Mouse (Mus musculus) forebrain, embryonic 14.5 days (tissue): Measurements from ENCODE around the gene Cfap97. TPM values are rescaled to one million over a fixed set of nuclear protein-coding genes. Genes with fewer than 3 reads are reported as not detected.
"Not testable (repeated sequence)": the region's sequence is repeated elsewhere in the genome, so short reads cannot be mapped to it uniquely, and the experiment has no call there.

Source experiments
- ATAC-seq: fragments of 200-750 bp; cut with Nextera tagmentation; 2 replicates; pipeline ENCODE4 v1.8.0; 2017; ENCODE audit warnings: mild to moderate bottlenecking, moderate library complexity
- DNase-seq: peaks from one replicate; pipeline ENCODE4 v3.0.0-alpha.2; 2015; ENCODE audit warnings: low spot score
- H3K27ac ChIP-seq: fragments of 300-500 bp; sonication (generic); 2 replicates; pipeline ENCODE4 v1.5.1; 2014; ENCODE audit warnings: low read depth, mild to moderate bottlenecking, control low read depth, low read length, moderate library complexity
- H3K27me3 ChIP-seq: fragments of 300-500 bp; sonication (generic); replicated peaks from 2 replicates; pipeline ENCODE4 v1.6.1; 2014; ENCODE audit warnings: low read length, control low read depth, mixed read lengths; ENCODE audit not compliant: control insufficient read depth, insufficient read depth
- H3K36me3 ChIP-seq: fragments of 300-500 bp; sonication (generic); 2 replicates; pipeline ENCODE4 v1.6.1; 2014; ENCODE audit warnings: low read length, control low read depth; ENCODE audit not compliant: control insufficient read depth, insufficient read depth
- H3K4me1 ChIP-seq: fragments of 300-500 bp; sonication (generic); 2 replicates; pipeline ENCODE4 v1.6.1; 2014; ENCODE audit warnings: antibody characterized with exemption, low read length, control low read depth; ENCODE audit not compliant: control insufficient read depth, insufficient read depth
- H3K4me2 ChIP-seq: fragments of 300-500 bp; sonication (generic); 2 replicates; pipeline ENCODE4 v1.6.1; 2014; ENCODE audit warnings: mild to moderate bottlenecking, control low read depth, low read length
- H3K4me3 ChIP-seq: fragments of 300-500 bp; sonication (generic); 2 replicates; pipeline ENCODE4 v1.5.1; 2014; ENCODE audit warnings: low read depth, low read length, control low read depth
- H3K9ac ChIP-seq: fragments of 300-500 bp; sonication (generic); 2 replicates; pipeline ENCODE4 v1.6.1; 2014; ENCODE audit warnings: mild to moderate bottlenecking, low read length, control low read depth, moderate library complexity
- H3K9me3 ChIP-seq: fragments of 300-500 bp; sonication (generic); replicated peaks from 2 replicates; pipeline ENCODE4 v1.6.1; 2016; ENCODE audit warnings: low read length, control low read depth, mixed read lengths; ENCODE audit not compliant: control insufficient read depth
- WGBS: fragments of 180-500 bp; shearing (Covaris S2); extraction: QIAGEN DNeasy Blood & Tissue Kit; methylation state at CpG from one replicate; pipeline ENCODE4 v1.1.7; 2014; 5-methylcytosine and 5-hydroxymethylcytosine counted together
- polyA plus RNA-seq: library from polyadenylated mRNA; unstranded; fragments of >200 nt; fragmentation: Nextera tagmentation; extraction: Ambion mirVana; gene quantifications from 2 replicates; pipeline ENCODE4 v1.2.1, GENCODE M21; 2014

Gene Cfap97
- polyA plus RNA-seq = 20.8 and 23.0 TPM in 2 replicates

- Histone ChIP-seq H3K9me3 (no peaks in the 10 kb centered on the region), H3K4me1 (peaks cover 7% of the 10 kb centered on the region; the same call in 1 of the 2 replicates), H3K9ac (peak within 1 kb of the TSS; percentile 82), H3K27me3 (no peaks in the 10 kb centered on the region), H3K36me3 (no peaks in the 10 kb centered on the region), H3K4me2 (peak within 1 kb of the TSS; percentile 65), H3K27ac (peak within 1 kb of the TSS; percentile 65), H3K4me3 (peak within 1 kb of the TSS; percentile 86)
- WGBS = 1% methylated on average over 67 of the region's 75 CpGs
- DNase-seq = peak; percentile 55
- peak; percentile 80 for ATAC-seq
Measured at GRCm38 (mm10) chr8:46151202-46152062, at the start of gene Cfap97. Gene Cfap97 (plus strand): TSS chr8:46151771.

DNA sequence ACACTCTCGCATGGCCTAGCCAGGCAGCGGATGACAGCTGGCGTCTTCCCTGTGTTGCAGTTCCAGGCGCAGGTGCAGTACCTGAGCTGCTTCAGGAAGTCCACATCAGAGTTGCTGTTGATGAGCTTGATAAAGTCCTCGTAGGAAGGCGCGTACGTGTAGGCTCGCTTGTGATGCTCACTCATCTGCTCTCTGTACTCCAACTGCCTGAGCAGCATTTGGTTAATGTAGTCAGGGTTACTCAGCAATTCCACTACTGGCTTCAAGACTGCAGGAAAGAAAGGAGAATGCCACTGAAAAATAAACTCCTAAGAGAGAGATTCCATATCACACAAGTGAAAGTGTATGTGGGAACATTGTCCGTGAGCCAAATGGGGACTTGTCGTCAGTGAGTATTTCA is 48.1 kb upstream of the Cfap97 start:
- WGBS = 92% methylated on average over 11 of the region's 11 CpGs
- no peaks in the 10 kb centered on the region for H3K27me3 ChIP-seq
- no peak for DNase-seq

GRCm38 (mm10) chr8:46107690-46108089 is 43.9 kb upstream of the Cfap97 start:
- H3K4me3 ChIP-seq = no peak overlapping the region
- H3K4me2 ChIP-seq = no peak overlapping the region
- H3K36me3 ChIP-seq = no peaks in the 10 kb centered on the region; the same call in 1 of the 2 replicates
- no peak overlapping the region for H3K27ac ChIP-seq
- no peaks in the 10 kb centered on the region for H3K27me3 ChIP-seq
- no peak for DNase-seq
- H3K9ac ChIP-seq = no peak overlapping the region
- no peak for ATAC-seq
- H3K4me1 ChIP-seq = no peaks in the 10 kb centered on the region
- no peaks in the 10 kb centered on the region for H3K9me3 ChIP-seq

More for the DNA sequence above, 48.1 kb upstream of the Cfap97 start:
- H3K4me2 ChIP-seq = no peak overlapping the region
- H3K9me3 ChIP-seq = peaks cover 6% of the 10 kb centered on the region; the same call in 1 of the 2 replicates
- H3K4me1 ChIP-seq = no peaks in the 10 kb centered on the region
- ATAC-seq = no peak
- H3K9ac ChIP-seq = no peak overlapping the region
- no peak overlapping the region for H3K27ac ChIP-seq
- H3K36me3 ChIP-seq = peaks cover 6% of the 10 kb centered on the region; the same call in 1 of the 2 replicates
- H3K4me3 ChIP-seq = no peak overlapping the region

DNA sequence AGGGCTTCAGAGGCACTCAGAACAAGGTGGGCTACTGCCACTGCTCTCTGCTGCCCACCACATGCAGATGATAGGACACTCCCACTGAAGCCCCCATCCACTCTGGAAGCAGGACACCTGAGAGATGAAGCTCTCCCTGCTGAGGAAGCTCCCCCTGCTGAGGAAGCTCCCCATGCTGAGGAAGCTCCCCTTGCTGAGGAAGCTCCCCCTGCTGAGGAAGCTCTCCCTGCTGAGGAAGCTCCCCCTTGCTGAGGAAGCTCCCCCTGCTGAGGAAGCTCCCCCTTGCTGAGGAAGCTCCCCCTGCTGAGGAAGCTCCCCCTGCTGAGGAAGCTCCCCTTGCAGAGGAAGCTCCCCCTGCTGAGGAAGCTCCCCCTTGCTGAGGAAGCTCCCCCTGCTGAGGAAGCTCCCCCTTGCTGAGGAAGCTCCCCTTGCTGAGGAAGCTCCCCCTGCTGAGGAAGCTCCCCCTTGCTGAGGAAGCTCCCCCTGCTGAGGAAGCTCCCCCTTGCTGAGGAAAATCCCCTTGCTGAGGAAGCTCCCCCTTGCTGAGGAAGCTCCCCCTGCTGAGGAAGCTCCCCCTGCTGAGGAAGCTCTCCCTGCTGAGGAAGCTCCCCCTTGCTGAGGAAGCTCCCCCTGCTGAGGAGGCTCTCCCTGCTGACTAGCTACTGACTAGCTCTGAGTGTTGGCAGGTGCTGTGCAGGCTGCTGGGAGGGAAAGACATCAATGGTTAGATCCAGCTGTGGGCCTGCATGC is 38.0 kb upstream of the Cfap97 start:
- not testable (repeated sequence) for H3K4me3 ChIP-seq, ATAC-seq, H3K9ac ChIP-seq, H3K36me3 ChIP-seq, H3K9me3 ChIP-seq, DNase-seq, H3K27me3 ChIP-seq, H3K27ac ChIP-seq, H3K4me1 ChIP-seq, H3K4me2 ChIP-seq

- Histone ChIP-seq H3K9me3 (no peaks in the 10 kb centered on the region), H3K4me1 (no peaks in the 10 kb centered on the region), H3K27me3 (no peaks in the 10 kb centered on the region), H3K4me2 (no peak overlapping the region), H3K9ac (no peak overlapping the region), H3K27ac (no peak overlapping the region), H3K36me3 (peaks cover 5% of the 10 kb centered on the region; the same call in 1 of the 2 replicates), H3K4me3 (no peak overlapping the region)
- ATAC-seq (no peak), DNase-seq (no peak)
- 88% methylated on average over 3 of the region's 3 CpGs for WGBS
Measured at GRCm38 (mm10) chr8:46117172-46117571, 34.4 kb upstream of the Cfap97 start.

GRCm38 (mm10) chr8:46119176-46119575 is 32.4 kb upstream of the Cfap97 start:
- no peaks in the 10 kb centered on the region for H3K4me1 ChIP-seq
- H3K4me2 ChIP-seq = no peak overlapping the region
- H3K4me3 ChIP-seq = no peak overlapping the region
- no peaks in the 10 kb centered on the region for H3K27me3 ChIP-seq
- WGBS = 93% methylated on average over 3 of the region's 3 CpGs
- ATAC-seq (no peak), DNase-seq (no peak)
- peaks cover 5% of the 10 kb centered on the region; the same call in 1 of the 2 replicates for H3K36me3 ChIP-seq
- no peaks in the 10 kb centered on the region for H3K9me3 ChIP-seq
- no peak overlapping the region for H3K27ac ChIP-seq
- H3K9ac ChIP-seq = no peak overlapping the region

DNA sequence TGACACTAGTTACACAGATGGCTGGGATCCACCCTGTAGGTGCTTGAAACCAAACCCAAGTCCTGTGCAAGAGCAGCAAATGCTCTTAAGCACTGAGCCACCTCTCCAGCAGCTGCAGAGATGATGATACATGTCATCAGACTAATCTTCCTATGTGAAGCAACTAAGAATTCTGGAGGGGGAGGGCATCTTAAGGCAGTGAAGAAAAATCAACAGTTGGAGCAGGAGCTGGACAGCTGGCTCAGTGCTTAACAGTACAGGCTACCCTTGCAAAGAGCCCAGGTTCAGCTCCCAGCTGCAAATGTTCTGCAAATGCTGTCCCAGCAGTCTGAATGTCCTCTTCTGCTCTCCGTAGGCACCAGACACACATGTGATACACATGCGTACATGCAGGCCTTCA is 29.1 kb upstream of the Cfap97 start:
- Histone ChIP-seq H3K27ac (no peak overlapping the region), H3K4me1 (no peaks in the 10 kb centered on the region), H3K36me3 (no peaks in the 10 kb centered on the region), H3K27me3 (no peaks in the 10 kb centered on the region), H3K4me3 (no peak overlapping the region), H3K9me3 (no peaks in the 10 kb centered on the region), H3K4me2 (no peak overlapping the region), H3K9ac (no peak overlapping the region)
- no peak for ATAC-seq
- 99% methylated on average over 2 of the region's 2 CpGs for WGBS
- no peak for DNase-seq

DNA sequence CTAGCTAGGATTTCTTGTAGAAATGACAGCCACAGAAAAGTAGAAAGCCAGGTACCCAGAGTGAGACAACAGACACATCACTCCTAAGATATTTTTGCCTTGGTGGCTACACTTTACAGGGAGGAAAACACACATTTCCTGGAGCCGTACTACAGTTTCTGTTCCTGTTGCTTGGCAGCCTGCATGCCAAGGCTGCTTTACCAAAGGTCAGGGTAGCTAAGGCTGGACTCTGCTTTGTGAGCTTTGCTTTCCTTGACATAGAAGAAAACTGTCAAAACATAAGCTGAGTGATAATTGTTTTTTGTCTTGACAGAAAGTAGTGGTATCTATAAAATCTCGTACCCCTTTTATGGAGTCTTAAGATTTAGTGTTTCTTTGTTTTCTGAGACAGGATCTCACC is 21.1 kb upstream of the Cfap97 start:
- Histone ChIP-seq H3K4me3 (no peak overlapping the region), H3K36me3 (no peaks in the 10 kb centered on the region), H3K4me1 (no peaks in the 10 kb centered on the region), H3K4me2 (no peak overlapping the region), H3K9me3 (no peaks in the 10 kb centered on the region), H3K27ac (no peak overlapping the region), H3K9ac (no peak overlapping the region), H3K27me3 (no peaks in the 10 kb centered on the region)
- no peak for DNase-seq
- 82% methylated on average over 2 of the region's 2 CpGs for WGBS
- no peak for ATAC-seq

DNA sequence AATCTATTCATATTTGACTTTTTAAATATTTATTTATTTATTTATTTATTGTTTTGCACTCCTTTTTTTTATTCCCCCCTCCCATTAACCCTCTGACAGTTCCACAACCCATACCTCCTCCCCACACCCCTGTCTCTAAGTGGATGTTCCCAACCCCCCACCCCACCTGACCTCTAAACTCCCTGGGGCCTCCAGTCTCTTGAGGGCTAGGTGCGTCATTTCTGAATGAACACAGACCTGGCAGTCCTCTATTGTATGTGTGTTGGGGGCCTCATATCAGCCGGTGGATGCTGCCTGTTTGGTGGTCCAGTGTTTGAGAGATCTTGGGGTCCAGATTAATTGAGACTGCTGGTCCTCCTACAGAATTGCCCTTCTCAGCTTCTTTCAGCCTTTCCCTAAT is 16.0 kb upstream of the Cfap97 start:
- H3K4me2 ChIP-seq, H3K4me1 ChIP-seq, H3K9me3 ChIP-seq, H3K9ac ChIP-seq, H3K27me3 ChIP-seq, DNase-seq, ATAC-seq, H3K27ac ChIP-seq, H3K4me3 ChIP-seq, H3K36me3 ChIP-seq: not testable (repeated sequence)
- WGBS = 88% methylated on average over 2 of the region's 2 CpGs
